Mouse (Mus musculus): ENCODE results near the gene Fbxw2.
"Not testable (repeated sequence)": the region's sequence is repeated elsewhere in the genome, so short reads cannot be mapped to it uniquely, and the experiment has no call there.

Gene Fbxw2

DNA sequence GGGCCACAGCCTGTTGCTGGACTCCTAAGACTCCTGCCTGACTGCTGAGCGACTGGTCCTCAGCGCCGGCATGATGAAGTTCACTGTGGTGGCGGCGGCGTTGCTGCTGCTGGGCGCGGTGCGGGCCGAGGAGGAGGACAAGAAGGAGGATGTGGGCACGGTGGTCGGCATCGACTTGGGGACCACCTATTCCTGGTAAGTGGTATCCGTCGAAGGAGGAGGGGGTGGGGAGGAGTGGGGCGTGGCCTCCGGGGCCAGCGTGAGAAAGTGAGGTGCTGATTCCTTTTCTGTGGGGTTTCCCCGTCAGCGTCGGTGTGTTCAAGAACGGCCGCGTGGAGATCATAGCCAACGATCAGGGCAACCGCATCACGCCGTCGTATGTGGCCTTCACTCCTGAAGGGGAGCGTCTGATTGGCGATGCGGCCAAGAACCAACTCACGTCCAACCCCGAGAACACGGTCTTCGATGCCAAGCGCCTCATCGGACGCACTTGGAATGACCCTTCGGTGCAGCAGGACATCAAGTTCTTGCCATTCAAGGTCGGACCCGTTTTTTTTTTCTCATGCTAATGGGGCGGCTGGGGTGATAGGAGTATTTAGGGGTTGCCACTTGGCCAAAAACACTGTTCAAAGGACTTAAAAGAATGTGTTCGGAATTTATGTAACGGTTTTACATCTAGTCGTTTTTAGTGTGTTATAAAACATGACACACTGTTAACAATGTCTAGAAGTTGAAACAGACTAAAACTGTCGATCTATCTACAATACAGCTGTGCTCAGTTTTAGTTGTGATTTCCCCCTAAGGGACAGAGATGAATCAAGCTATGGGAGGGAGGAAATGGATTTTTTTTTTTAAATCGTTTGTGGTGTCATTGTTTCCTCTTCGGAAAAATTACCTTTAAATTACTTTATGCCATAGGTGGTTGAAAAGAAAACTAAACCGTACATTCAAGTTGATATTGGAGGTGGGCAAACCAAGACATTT is 53.6 kb downstream of the Fbxw2 start:
- DNase-seq: peak in 1 of 2 experiments; percentile 61

DNA sequence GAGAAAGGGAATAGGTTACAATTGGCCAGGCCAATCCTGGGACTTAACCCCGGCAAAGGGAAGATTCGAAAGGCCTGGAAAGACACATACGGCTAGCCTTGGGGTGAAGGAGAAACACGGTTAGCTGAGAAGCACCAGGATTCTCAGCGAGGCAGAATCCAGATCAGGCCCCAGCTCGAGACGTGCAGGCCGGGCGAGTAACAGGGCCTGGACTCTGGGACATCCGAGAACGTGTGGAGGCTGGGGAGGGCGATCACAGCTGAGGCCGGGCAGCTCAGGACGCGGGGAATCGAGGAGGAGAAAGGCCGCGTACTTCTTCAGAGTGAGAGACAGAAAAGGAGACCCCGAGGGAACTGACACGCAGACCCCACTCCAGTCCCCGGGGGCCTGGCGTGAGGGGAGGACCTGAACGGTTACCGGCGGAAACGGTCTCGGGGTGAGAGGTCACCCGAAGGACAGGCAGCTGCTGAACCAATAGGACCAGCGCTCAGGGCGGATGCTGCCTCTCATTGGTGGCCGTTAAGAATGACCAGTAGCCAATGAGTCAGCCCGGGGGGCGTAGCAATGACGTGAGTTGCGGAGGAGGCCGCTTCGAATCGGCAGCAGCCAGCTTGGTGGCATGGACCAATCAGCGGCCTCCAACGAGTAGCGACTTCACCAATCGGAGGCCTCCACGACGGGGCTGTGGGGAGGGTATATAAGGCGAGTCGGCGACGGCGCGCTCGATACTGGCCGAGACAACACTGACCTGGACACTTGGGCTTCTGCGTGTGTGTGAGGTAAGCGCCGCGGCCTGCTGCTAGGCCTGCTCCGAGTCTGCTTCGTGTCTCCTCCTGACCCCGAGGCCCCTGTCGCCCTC is 54.5 kb downstream of the Fbxw2 start, which contains the start of gene Hspa5:
Hspa5 (plus strand) TSS at position 603 of the 859 bp plus-strand sequence.
- peak; percentile 100 for DNase-seq

DNA sequence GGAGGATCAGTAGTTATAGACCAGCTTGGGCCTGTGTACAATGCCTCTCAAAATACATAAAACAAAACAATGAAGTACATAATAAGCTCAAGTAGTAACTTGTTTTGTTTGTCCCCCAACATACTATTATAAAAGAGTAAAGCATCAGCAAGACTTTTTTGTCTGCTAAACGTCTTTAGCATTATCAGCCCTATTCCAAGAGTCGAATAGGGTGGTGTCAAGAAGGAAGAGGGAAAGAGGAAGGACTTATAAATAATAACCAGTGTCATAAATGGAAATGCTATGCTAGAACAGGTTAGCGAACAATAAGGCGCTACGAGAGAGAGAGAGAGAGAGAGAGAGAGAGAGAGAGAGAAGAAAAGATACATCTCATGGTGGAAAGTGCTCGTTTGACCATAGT is 55.2 kb downstream of the Fbxw2 start:
- no peak for DNase-seq

DNA sequence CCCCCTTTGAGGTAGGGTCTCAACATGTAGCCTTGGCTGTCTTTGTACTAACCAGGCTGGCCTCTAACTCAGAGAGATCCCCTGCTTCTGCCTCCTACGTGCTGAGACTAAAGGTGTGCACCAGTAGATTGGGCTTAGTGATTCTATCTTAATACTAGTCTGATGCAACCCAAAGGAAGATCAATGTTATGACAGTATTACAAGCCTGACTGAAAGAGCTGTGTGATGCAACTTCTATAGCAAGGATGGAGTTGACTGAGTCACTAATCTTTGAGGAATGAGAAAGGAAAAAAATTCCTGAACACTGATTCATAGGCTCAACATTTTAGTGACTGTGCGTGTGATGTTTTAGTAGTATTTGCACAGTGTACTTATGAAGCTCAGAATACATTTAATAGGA is 56.1 kb downstream of the Fbxw2 start:
- no peak for DNase-seq

DNA sequence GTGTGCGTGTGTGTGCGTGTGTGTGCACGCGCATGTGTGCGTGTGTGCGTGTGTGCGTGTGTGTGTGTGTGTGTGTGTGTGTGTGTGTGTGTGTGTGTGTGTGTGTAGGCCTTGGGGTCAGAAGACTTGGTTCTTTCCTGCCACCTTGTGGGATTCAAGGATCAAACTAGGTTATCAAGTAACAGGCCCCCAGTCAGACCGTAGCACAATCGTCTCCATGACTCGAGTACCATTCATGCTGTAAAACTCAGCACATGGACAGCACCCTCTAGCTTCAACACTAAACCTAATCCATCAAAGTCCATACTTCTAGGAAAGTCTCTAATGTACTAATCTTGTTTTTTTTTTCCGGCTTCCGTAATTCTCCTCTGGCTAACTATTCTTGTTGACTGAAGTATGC is 61.3 kb downstream of the Fbxw2 start:
- DNase-seq: no peak

DNA sequence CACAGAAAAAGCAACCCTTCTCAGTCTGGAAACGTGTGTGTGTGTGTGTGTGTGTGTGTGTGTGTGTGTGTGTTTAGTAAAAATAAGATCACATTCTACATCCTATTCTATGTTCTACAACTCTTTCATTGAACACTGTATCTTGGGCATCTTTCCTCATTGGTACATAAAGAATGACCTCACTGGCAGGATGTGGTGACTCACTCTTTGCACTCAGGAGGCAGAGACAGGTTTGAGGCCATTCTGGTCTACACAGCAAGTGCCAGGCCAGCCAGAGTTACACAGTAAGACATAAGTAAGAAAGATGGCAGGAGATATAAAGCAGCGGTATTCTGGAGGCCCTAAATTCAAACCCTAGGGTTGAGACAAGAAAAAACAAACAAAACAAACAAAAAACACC is 63.2 kb downstream of the Fbxw2 start:
- no peak for DNase-seq

DNA sequence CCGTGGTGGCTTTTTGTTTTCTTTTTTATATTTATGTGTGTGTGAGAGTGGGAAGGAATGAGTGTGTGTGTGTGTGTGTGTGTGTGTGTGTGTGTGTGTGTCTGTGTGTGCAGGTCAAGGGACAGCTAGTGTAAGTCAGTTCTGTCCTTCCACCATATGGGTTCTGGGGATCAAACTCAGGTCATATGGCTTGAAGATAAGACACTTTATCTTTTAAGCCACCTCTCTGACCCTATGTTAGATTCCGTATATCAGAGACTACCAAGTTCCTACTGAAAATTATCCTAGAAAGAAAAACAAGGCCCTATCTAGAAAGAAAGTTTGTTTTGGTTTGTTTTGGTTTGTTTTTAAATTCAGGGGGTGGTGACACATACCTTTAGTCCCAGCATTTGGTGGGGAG is 63.9 kb downstream of the Fbxw2 start:
- no peak for DNase-seq

DNA sequence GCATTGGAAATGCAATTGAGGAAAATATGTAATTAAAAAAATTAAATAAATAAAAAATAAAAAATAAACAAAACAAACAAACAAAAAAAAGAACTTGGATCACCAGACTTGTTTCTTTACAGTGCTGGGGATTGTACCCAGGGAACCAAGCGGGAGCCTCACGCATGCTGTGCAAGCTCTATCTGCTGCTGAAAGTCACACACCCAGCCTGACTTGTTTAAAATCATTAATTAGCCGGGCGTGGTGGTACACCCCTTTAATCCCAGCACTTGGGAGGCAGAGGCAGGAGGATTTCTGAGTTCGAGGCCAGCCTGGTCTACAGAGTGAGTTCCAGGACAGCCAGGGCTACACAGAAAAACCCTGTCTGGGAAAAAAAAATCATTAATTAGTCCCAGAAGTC is 64.8 kb downstream of the Fbxw2 start:
- DNase-seq: not testable (repeated sequence)

DNA sequence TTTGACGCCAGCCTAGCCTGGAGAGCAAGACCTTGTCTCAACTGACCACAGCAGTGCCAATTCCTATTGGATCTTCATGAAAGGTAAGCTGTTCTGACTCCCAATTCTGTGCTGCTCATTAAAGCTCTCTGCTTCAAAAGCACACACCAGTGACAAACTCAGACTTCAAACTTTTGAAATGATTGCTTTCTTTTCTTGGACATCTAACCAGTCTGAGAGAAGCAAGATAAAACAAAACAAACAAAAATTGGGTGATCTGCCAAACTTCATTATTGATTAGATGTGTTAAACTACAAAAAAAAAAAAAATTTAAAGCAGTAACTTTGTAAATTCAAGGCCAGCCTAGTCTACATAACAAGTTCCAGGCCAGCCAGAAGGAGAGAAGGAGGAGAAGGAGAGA is 68.8 kb downstream of the Fbxw2 start:
- DNase-seq: no peak

DNA sequence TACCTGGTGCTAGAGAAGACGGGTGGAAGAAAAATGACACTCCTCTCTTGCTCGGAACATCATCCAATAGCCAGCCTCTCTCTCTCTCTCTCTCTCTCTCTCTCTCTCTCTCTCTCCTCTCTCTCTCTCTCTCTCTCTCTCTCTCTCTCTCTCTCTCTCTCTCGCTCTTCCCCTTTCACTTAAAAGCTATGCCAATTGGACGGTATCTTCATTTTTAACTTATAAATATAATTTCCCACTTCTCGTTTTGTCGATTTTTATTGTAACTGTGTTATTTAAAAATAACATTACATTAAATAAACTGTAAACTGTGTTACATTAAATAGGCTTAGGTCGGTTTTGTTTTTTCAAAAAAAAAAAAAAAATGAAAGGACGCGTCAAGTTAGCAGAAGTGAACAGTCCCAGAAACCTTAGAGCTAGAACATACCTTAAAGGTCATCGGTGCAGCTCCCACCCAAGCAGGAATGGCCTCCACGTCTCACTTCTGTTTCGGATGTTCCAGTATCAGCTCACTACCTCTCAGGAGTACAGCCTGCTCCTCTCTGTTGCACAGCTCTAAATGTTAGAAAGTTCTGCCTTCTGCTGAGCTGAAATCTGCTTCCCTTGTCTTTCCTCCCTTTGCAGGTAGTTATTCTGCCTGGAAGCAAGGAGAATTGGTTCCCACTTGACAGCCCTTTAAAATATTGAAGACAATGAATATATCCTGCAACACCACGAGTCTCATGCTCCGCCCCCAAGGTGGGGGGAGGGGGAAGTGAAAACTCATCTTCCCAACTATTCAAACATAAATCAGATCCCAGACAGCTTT is 71.4 kb downstream of the Fbxw2 start, which contains the start of gene Gapvd1:
Gapvd1 (minus strand) TSS at position 682 of the 808 bp plus-strand sequence.
- peak in 1 of 2 experiments; percentile 25 for DNase-seq

Measured in lung, adult 18-20 months (tissue).